Mouse (Mus musculus): ENCODE measurements at regions not wholly inside any gene's neighbourhood (a gene's known extent, or its start where the extent isn't known, plus 50 kb on each side); places are given as distances from the start of the nearest gene placed in this dataset.

GRCm38 (mm10) chr10:99459171-99459660, 196.2 kb downstream of the Dusp6 start:
- Histone ChIP-seq H3K4me1 (ENCODE audit: insufficient read depth, low read depth, low read length) (no peaks in the 10 kb centered on the region), H3K27me3 (ENCODE audit: insufficient read depth, low read length) (no peaks in the 10 kb centered on the region), H3K4me3 (ENCODE audit: low read depth, low read length) (no peak overlapping the region), H3K9me3 (replicated peaks) (peaks cover 29% of the 10 kb centered on the region), H3K36me3 (replicated peaks) (no peaks in the 10 kb centered on the region)
- TF ChIP-seq POLR2AphosphoS5 (IDR thresholded peaks at IDR 0.05; ENCODE audit: insufficient replicate concordance, low read depth, low read length) = no peak
- TF ChIP-seq CTCF (IDR thresholded peaks at IDR 0.05; ENCODE audit: low read depth, low read length) = no peak
- ATAC-seq (ENCODE audit: extremely low read depth, insufficient number of reproducible peaks, low FRiP score, poor library complexity, severe bottlenecking) (no peak), DNase-seq (ENCODE audit: low spot score) (no peak)

- H3K36me3 ChIP-seq (replicated peaks) = no peaks in the 10 kb centered on the region
- no peaks in the 10 kb centered on the region for H3K27me3 ChIP-seq (ENCODE audit: insufficient read depth, low read length)
- H3K9me3 ChIP-seq (replicated peaks) = peaks cover 29% of the 10 kb centered on the region
- ATAC-seq (ENCODE audit: extremely low read depth, insufficient number of reproducible peaks, low FRiP score, poor library complexity, severe bottlenecking) = no peak
- TF ChIP-seq TAL1 (conservative IDR thresholded peaks at IDR 0.05; ENCODE audit: low read depth, low read length) (no peak), POLR2AphosphoS5 (IDR thresholded peaks at IDR 0.05; ENCODE audit: insufficient replicate concordance, low read depth, low read length) (no peak), GATA1 (IDR thresholded peaks at IDR 0.05; ENCODE audit: borderline replicate concordance, low read length) (no peak)
- DNase-seq (ENCODE audit: low spot score) = no peak
- no peak overlapping the region for H3K4me3 ChIP-seq (ENCODE audit: low read depth, low read length)
- H3K4me1 ChIP-seq (ENCODE audit: insufficient read depth, low read depth, low read length) = no peaks in the 10 kb centered on the region
Observed at GRCm38 (mm10) chr10:99459823-99460361, 196.9 kb downstream of the Dusp6 start.

- no peak for TF ChIP-seq CTCF (IDR thresholded peaks at IDR 0.05; ENCODE audit: low read depth, low read length)
- Histone ChIP-seq H3K36me3 (replicated peaks) (no peaks in the 10 kb centered on the region), H3K27me3 (ENCODE audit: insufficient read depth, low read length) (no peaks in the 10 kb centered on the region), H3K9me3 (replicated peaks) (peaks cover 26% of the 10 kb centered on the region), H3K4me1 (ENCODE audit: insufficient read depth, low read depth, low read length) (no peaks in the 10 kb centered on the region), H3K4me3 (ENCODE audit: low read depth, low read length) (no peak overlapping the region)
- ATAC-seq (ENCODE audit: extremely low read depth, insufficient number of reproducible peaks, low FRiP score, poor library complexity, severe bottlenecking) (no peak), DNase-seq (ENCODE audit: low spot score) (no peak)
Observed at GRCm38 (mm10) chr10:99460847-99461445, 197.9 kb downstream of the Dusp6 start.

- ATAC-seq (ENCODE audit: extremely low read depth, insufficient number of reproducible peaks, low FRiP score, poor library complexity, severe bottlenecking) = no peak
- Histone ChIP-seq H3K27me3 (ENCODE audit: insufficient read depth, low read length) (no peaks in the 10 kb centered on the region), H3K4me3 (ENCODE audit: low read depth, low read length) (no peak overlapping the region), H3K36me3 (replicated peaks) (no peaks in the 10 kb centered on the region), H3K4me1 (ENCODE audit: insufficient read depth, low read depth, low read length) (no peaks in the 10 kb centered on the region), H3K9me3 (replicated peaks) (peaks cover 25% of the 10 kb centered on the region)
- TF ChIP-seq GATA2 (IDR thresholded peaks at IDR 0.05; ENCODE audit: borderline replicate concordance, low read depth, low read length) (no peak), GATA1 (IDR thresholded peaks at IDR 0.05; ENCODE audit: borderline replicate concordance, low read length) (no peak), POLR2AphosphoS5 (IDR thresholded peaks at IDR 0.05; ENCODE audit: insufficient replicate concordance, low read depth, low read length) (no peak), TAL1 (conservative IDR thresholded peaks at IDR 0.05; ENCODE audit: low read depth, low read length) (no peak), CTCF (IDR thresholded peaks at IDR 0.05; ENCODE audit: low read depth, low read length) (no peak)
- no peak for DNase-seq (ENCODE audit: low spot score)
Observed at GRCm38 (mm10) chr10:99461446-99461966, 198.5 kb downstream of the Dusp6 start.

GRCm38 (mm10) chr10:99466695-99467094, 203.7 kb downstream of the Dusp6 start:
- H3K4me3 ChIP-seq (ENCODE audit: low read depth, low read length) = no peak overlapping the region
- H3K9me3 ChIP-seq (replicated peaks) = peaks cover 15% of the 10 kb centered on the region
- no peaks in the 10 kb centered on the region for H3K27me3 ChIP-seq (ENCODE audit: insufficient read depth, low read length)
- H3K36me3 ChIP-seq (replicated peaks) = no peaks in the 10 kb centered on the region
- no peak for DNase-seq (ENCODE audit: low spot score)
- TF ChIP-seq CTCF (IDR thresholded peaks at IDR 0.05; ENCODE audit: low read depth, low read length) (no peak), POLR2AphosphoS5 (IDR thresholded peaks at IDR 0.05; ENCODE audit: insufficient replicate concordance, low read depth, low read length) (no peak), GATA1 (IDR thresholded peaks at IDR 0.05; ENCODE audit: borderline replicate concordance, low read length) (no peak), GATA2 (IDR thresholded peaks at IDR 0.05; ENCODE audit: borderline replicate concordance, low read depth, low read length) (no peak), TAL1 (conservative IDR thresholded peaks at IDR 0.05; ENCODE audit: low read depth, low read length) (no peak)
- ATAC-seq (ENCODE audit: extremely low read depth, insufficient number of reproducible peaks, low FRiP score, poor library complexity, severe bottlenecking) = no peak
- no peaks in the 10 kb centered on the region for H3K4me1 ChIP-seq (ENCODE audit: insufficient read depth, low read depth, low read length)

GRCm38 (mm10) chr10:99467319-99467842, 204.3 kb downstream of the Dusp6 start:
- ATAC-seq (ENCODE audit: extremely low read depth, insufficient number of reproducible peaks, low FRiP score, poor library complexity, severe bottlenecking) = no peak
- H3K36me3 ChIP-seq (replicated peaks) = no peaks in the 10 kb centered on the region
- no peaks in the 10 kb centered on the region for H3K4me1 ChIP-seq (ENCODE audit: insufficient read depth, low read depth, low read length)
- TF ChIP-seq TAL1 (conservative IDR thresholded peaks at IDR 0.05; ENCODE audit: low read depth, low read length) (no peak), GATA1 (IDR thresholded peaks at IDR 0.05; ENCODE audit: borderline replicate concordance, low read length) (no peak), POLR2AphosphoS5 (IDR thresholded peaks at IDR 0.05; ENCODE audit: insufficient replicate concordance, low read depth, low read length) (no peak)
- no peak overlapping the region for H3K4me3 ChIP-seq (ENCODE audit: low read depth, low read length)
- DNase-seq (ENCODE audit: low spot score) = no peak
- H3K9me3 ChIP-seq (replicated peaks) = peaks cover 12% of the 10 kb centered on the region
- H3K27me3 ChIP-seq (ENCODE audit: insufficient read depth, low read length) = no peaks in the 10 kb centered on the region
